Mouse (Mus musculus) ovary, adult 18-20 months (tissue): ENCODE measurements at regions not wholly inside any gene's neighbourhood (a gene's known extent, or its start where the extent isn't known, plus 50 kb on each side); places are given as distances from the start of the nearest gene placed in this dataset.

Experiments
- DNase-seq: peaks from one replicate; pipeline ENCODE4 v3.0.0; 2022; ENCODE audit warnings: low spot score, mixed read lengths

DNA sequence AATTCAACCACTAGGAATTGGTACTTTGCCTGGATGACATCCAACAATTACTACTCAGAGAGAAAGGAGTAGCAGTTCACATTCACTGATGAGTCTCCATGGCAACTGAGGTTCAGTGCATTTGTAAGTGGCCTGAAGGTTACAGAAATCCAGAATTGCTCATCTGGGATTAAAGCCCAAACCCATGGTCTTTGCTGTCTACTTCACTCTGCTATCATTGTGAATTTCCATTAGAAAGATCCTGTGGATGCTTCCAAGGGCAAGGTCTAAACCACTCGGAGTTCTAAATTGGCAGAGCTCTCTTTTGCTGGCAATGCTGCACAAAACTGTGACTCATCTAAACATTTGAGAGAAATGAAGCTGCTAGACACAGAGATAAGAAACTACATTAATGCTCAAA, 319.9 kb upstream of the Tbl1x start:
- DNase-seq = peak; percentile 7

DNA sequence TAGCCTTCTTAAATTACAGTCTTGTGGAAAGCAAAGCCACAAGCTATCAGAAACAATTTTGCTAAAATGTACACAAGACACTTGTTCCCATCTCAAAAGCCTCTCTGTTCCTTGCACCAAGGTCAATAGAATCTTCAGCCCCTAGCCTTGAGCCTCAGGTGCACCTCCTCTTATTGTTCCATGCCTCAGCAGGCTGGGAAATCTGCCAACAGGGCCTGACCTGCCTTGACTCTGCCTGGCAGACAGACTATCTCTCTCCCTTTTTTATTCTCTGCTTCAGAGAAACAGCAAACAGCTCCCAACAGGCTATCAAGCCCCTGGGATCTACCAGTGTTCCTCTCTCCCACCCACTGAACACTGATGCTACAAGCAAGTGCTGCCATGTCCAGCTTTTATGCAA, 302.1 kb upstream of the Tbl1x start:
- DNase-seq = peak; percentile 69

DNA sequence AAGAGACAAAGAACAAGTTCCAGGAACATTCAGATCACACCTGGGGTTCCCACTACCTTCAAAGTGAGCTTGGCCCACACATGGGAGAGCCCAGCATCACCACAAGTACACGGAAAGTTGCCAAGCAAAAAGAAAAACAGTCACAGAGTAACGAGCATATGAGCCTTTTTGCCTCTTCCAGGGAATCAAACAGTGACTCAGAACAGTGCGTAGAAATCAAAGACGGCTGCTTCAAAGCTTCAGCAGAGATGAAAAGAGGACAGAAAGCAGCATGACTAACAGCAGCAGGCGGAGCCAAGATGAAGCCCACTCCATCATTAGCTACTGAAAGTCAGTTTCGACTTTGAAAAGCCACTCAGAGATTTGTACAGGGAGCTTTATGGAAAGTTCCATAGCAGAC, 291.5 kb upstream of the Tbl1x start:
- DNase-seq = no peak
